Mouse (Mus musculus) embryonic facial prominence, embryonic 14.5 days (tissue): ENCODE measurements around the gene Ccdc47. TPM values are rescaled to one million over a fixed set of nuclear protein-coding genes. Genes with fewer than 3 reads are reported as not detected.

Experiments used
- ATAC-seq: fragments of 200-750 bp; cut with Nextera tagmentation; 2 replicates; pipeline ENCODE4 v1.8.0; 2017; ENCODE audit warnings: low read depth, moderate number of reproducible peaks, moderate TSS enrichment
- DNase-seq: peaks from one replicate; pipeline ENCODE4 v3.0.0-alpha.2; 2015; ENCODE audit warnings: low spot score
- H3K27ac ChIP-seq: fragments of 300-500 bp; sonication (generic); replicated peaks from 2 replicates; pipeline ENCODE4 v1.5.1; 2014; ENCODE audit warnings: low read depth, mild to moderate bottlenecking, low read length, moderate library complexity
- H3K27me3 ChIP-seq: fragments of 300-500 bp; sonication (generic); replicated peaks from 2 replicates; pipeline ENCODE4 v1.6.1; 2014; ENCODE audit warnings: low read length; ENCODE audit not compliant: control insufficient read depth, insufficient read depth
- H3K36me3 ChIP-seq: fragments of 300-500 bp; sonication (generic); 2 replicates; pipeline ENCODE4 v1.6.1; 2014; ENCODE audit warnings: low read length, mixed read lengths; ENCODE audit not compliant: control insufficient read depth, insufficient read depth
- H3K4me1 ChIP-seq: fragments of 300-500 bp; sonication (generic); 2 replicates; pipeline ENCODE4 v1.6.1; 2014; ENCODE audit warnings: antibody characterized with exemption, low read length; ENCODE audit not compliant: control insufficient read depth, insufficient read depth
- H3K4me2 ChIP-seq: fragments of 300-500 bp; sonication (generic); 2 replicates; pipeline ENCODE4 v1.6.1; 2014; ENCODE audit warnings: low read depth, mild to moderate bottlenecking, low read length, moderate library complexity, mixed read lengths
- H3K4me3 ChIP-seq: fragments of 300-500 bp; sonication (generic); 2 replicates; pipeline ENCODE4 v1.5.1; 2014; ENCODE audit warnings: low read depth, mild to moderate bottlenecking, low read length
- H3K9ac ChIP-seq: fragments of 300-500 bp; sonication (generic); 2 replicates; pipeline ENCODE4 v1.6.1; 2014; ENCODE audit warnings: low read depth, mild to moderate bottlenecking, low read length, moderate library complexity, mixed read lengths
- H3K9me3 ChIP-seq: fragments of 300-500 bp; sonication (generic); 2 replicates; pipeline ENCODE4 v1.6.1; 2016; ENCODE audit warnings: low read length; ENCODE audit not compliant: control insufficient read depth
- WGBS: fragments of 180-500 bp; shearing (Covaris S2); extraction: QIAGEN DNeasy Blood & Tissue Kit; methylation state at CpG from one replicate; pipeline ENCODE4 v1.1.7; 2014; 5-methylcytosine and 5-hydroxymethylcytosine counted together
- polyA plus RNA-seq: library from polyadenylated mRNA; unstranded; fragments of >200 nt; fragmentation: Nextera tagmentation; extraction: Ambion mirVana; gene quantifications from 2 replicates; pipeline ENCODE4 v1.2.1, GENCODE M21; 2014

The Ccdc47 gene
- polyA plus RNA-seq, 1 experiment from 2014 or later = 77.4 TPM

- Histone ChIP-seq H3K9me3 (no peaks in the 10 kb centered on the region), H3K4me3 (no peak overlapping the region), H3K27me3 (no peaks in the 10 kb centered on the region), H3K4me1 (peaks cover 11% of the 10 kb centered on the region), H3K36me3 (peaks cover 72% of the 10 kb centered on the region), H3K9ac (no peak overlapping the region), H3K4me2 (no peak overlapping the region), H3K27ac (peak overlapping the region; percentile 33)
- no peak for ATAC-seq
- WGBS = 53% methylated on average over 3 of the region's 3 CpGs
- no peak for DNase-seq
These were observed 60.4 kb downstream of the Ccdc47 start for GRCm38 (mm10) chr11:106155761-106156160.

DNA sequence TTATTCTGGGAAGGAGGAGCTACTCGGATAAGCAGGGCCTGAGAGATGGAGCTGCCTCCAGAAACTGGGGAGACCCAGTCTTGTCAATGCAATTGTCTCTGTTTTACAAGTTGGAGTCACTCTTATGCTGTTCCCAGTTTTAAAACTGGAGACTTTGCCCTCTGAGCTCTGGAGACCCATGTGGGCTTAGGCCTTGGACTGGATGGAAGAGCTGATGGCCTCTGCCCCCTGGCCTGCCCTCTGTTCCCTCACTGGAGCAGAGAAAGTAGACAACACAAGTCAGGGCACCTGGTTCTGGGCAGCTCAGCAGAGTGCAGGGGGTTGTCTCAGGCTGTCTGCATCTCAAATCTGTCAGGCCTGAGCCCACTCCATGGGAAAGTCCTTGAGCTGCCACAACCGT, 61.4 kb downstream of the Ccdc47 start:
- no peak for ATAC-seq
- Histone ChIP-seq H3K9me3 (no peaks in the 10 kb centered on the region), H3K27ac (no peak overlapping the region), H3K4me1 (peaks cover 10% of the 10 kb centered on the region; the same call in 1 of the 2 replicates), H3K36me3 (peaks cover 82% of the 10 kb centered on the region), H3K27me3 (no peaks in the 10 kb centered on the region), H3K4me3 (no peak overlapping the region), H3K4me2 (no peak overlapping the region), H3K9ac (no peak overlapping the region)
- DNase-seq = no peak
- WGBS = 59% methylated on average over 2 of the region's 2 CpGs

GRCm38 (mm10) chr11:106154091-106154490, 62.1 kb downstream of the Ccdc47 start:
- H3K9ac ChIP-seq = no peak overlapping the region
- H3K27ac ChIP-seq = no peak overlapping the region
- peaks cover 10% of the 10 kb centered on the region; the same call in 1 of the 2 replicates for H3K4me1 ChIP-seq
- no peak overlapping the region for H3K4me2 ChIP-seq
- WGBS = 79% methylated on average over 5 of the region's 5 CpGs
- ATAC-seq (no peak), DNase-seq (no peak)
- H3K27me3 ChIP-seq = no peaks in the 10 kb centered on the region
- no peak overlapping the region for H3K4me3 ChIP-seq
- peaks cover 88% of the 10 kb centered on the region for H3K36me3 ChIP-seq
- no peaks in the 10 kb centered on the region for H3K9me3 ChIP-seq

- Histone ChIP-seq H3K4me2 (no peak overlapping the region), H3K4me3 (no peak overlapping the region), H3K27ac (no peak overlapping the region), H3K9me3 (no peaks in the 10 kb centered on the region), H3K36me3 (peaks cover 92% of the 10 kb centered on the region), H3K27me3 (no peaks in the 10 kb centered on the region), H3K4me1 (no peaks in the 10 kb centered on the region), H3K9ac (no peak overlapping the region)
- WGBS = 81% methylated on average over 8 of the region's 8 CpGs
- no peak for ATAC-seq
- DNase-seq = no peak
These were observed 64.0 kb downstream of the Ccdc47 start for GRCm38 (mm10) chr11:106152132-106152531.

GRCm38 (mm10) chr11:106151219-106151618, 64.9 kb downstream of the Ccdc47 start:
- Histone ChIP-seq H3K4me3 (no peak overlapping the region), H3K4me1 (no peaks in the 10 kb centered on the region), H3K27ac (no peak overlapping the region), H3K4me2 (no peak overlapping the region), H3K9me3 (no peaks in the 10 kb centered on the region), H3K36me3 (peaks cover 91% of the 10 kb centered on the region), H3K27me3 (no peaks in the 10 kb centered on the region), H3K9ac (no peak overlapping the region)
- ATAC-seq (no peak), DNase-seq (no peak)
- 88% methylated on average over 3 of the region's 3 CpGs for WGBS

Other genes starting within 250 kb of the Ccdc47 start
- gene Ace, start 248.4 kb downstream of the Ccdc47 start, polyA plus RNA-seq = 1.00 and 1.3 TPM in 2 replicates
- gene Ace3, start 221.7 kb downstream of the Ccdc47 start, polyA plus RNA-seq = not detected in 2 replicates
- gene Kcnh6, start 208.2 kb downstream of the Ccdc47 start, polyA plus RNA-seq = 2.5 and 2.6 TPM in 2 replicates
- gene Dcaf7, start 179.5 kb downstream of the Ccdc47 start, polyA plus RNA-seq = 56.0 and 62.8 TPM in 2 replicates
- 7.8 and 8.2 TPM in 2 replicates for gene Taco1, start 150.3 kb downstream of the Ccdc47 start, polyA plus RNA-seq
- gene Map3k3, start 131.7 kb downstream of the Ccdc47 start, polyA plus RNA-seq = 30.4 and 31.9 TPM in 2 replicates
- gene Gm10840, start 55.5 kb downstream of the Ccdc47 start, polyA plus RNA-seq = not detected in 2 replicates
- gene Limd2, start 55.5 kb downstream of the Ccdc47 start, polyA plus RNA-seq = 169 and 216 TPM in 2 replicates
- gene Strada, start 14.2 kb downstream of the Ccdc47 start, polyA plus RNA-seq = 24.0 and 26.2 TPM in 2 replicates
- 62.7 and 69.1 TPM in 2 replicates for gene Ddx42, start 582 bp upstream of the Ccdc47 start, polyA plus RNA-seq
- gene Ftsj3, start 39.7 kb upstream of the Ccdc47 start, polyA plus RNA-seq = 47.9 and 58.1 TPM in 2 replicates
- 231 and 259 TPM in 2 replicates for gene Psmc5, start 39.8 kb upstream of the Ccdc47 start, polyA plus RNA-seq
- 87.6 and 102 TPM in 2 replicates for gene Smarcd2, start 56.6 kb upstream of the Ccdc47 start, polyA plus RNA-seq
- gene Tcam1, start 60.3 kb upstream of the Ccdc47 start, polyA plus RNA-seq = 0.24 and 0.74 TPM in 2 replicates
- gene Gh, start 85.5 kb upstream of the Ccdc47 start, polyA plus RNA-seq = not detected in 2 replicates
- 3.2 and 3.7 TPM in 2 replicates for gene Cd79b, start 98.4 kb upstream of the Ccdc47 start, polyA plus RNA-seq
- 0.98 and 1.5 TPM in 2 replicates for gene Scn4a, start 136.9 kb upstream of the Ccdc47 start, polyA plus RNA-seq
- 0.92 and 0.93 TPM in 2 replicates for gene Prr29, start 149.1 kb upstream of the Ccdc47 start, polyA plus RNA-seq
- 42.2 and 44.3 TPM in 2 replicates for gene Icam2, start 171.7 kb upstream of the Ccdc47 start, polyA plus RNA-seq